Mouse (Mus musculus) cerebellum, adult 2 months (tissue): ENCODE data around the gene Rrp36.

Source experiments
- CTCF ChIP-seq: fragments of 200-500 bp; IDR thresholded peaks from 2 replicates; pipeline ENCODE4 v1.5.1; 2011; ENCODE audit warnings: low read depth, mild to moderate bottlenecking, control low read depth, low read length, moderate library complexity, borderline replicate concordance; ENCODE audit not compliant: insufficient read depth
- POLR2A ChIP-seq: fragments of 200-500 bp; IDR thresholded peaks from 2 replicates; pipeline ENCODE4 v1.6.1; 2011; ENCODE audit warnings: low read length, control low read depth, borderline replicate concordance; ENCODE audit not compliant: insufficient read depth

DNA sequence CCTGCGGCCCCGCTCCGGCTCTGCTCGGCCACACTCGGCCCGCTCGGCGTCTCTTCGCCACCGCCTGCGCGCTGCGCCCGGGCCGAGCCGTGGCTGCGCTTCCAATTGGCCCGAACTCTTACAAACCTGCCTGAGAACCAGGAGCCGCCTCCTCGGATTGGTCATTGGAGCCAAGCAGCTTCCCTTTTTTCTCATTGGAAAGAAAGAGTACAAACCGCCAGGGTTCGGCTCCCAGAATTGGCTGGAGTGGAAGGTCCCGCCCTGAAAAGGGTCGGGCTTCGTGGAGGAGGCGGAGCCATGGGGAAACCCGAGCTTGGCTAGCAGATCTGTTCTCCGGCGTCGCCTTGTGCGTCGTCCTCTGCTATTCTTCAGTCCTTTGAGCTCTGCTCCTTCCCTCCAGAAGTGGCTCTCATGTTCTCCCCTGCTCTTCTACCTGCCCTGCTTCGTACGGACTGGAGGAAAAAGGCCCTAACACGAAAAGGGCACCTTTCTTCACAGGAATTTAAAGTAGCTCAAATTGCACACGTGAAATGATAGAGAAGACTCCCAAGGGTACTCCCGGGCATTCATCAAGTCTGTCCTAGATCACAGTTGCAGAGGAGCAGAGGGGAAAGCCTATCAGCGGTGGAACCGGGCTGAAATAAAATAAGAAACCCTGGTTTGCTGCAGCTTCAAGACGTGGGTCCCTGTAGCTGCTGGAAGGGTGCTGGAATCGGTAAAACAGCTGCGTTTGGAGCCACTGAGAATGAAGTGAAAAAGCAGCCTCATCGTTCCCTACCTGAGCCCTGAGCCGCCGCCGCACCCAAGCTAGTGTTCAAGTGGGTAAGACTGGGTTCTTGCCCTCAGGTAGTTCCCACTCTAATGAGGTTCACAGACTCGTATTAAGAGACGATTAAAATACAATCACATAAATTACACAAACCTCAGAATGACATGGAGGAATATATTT lies 31.0 kb upstream of the Rrp36 start, which contains the start of gene Ppp2r5d:
- TF ChIP-seq POLR2A: peak; percentile 96
- no peak for TF ChIP-seq CTCF
